Comparison of ENCODE assay signal across 11 mouse cellular contexts in genomic region chr1:130422033-130422432, GRCm38 (mm10). TPM values are rescaled to one million over a fixed set of nuclear protein-coding genes. Genes with fewer than 3 reads are reported as not detected.
"Had no signal": no experiment of that assay in that cellular context is flagged by ENCODE, and none has a peak within 500 bp of the region (broad histone marks: within the 10 kb centered on the region; RNA-seq: fewer than 3 reads in every experiment).

No protein-coding gene starts in this region.

RNA-seq across cellular contexts. Expression of gene Cd55b, which starts 0.8 kb away (rescaled TPM):
- total RNA-seq: midbrain, postnatal 0 days; monocyte, adult 5-6 weeks had no signal
- polyA plus RNA-seq: liver, embryonic 15.5 days; liver, postnatal 0 days; midbrain, embryonic 11.5 days; midbrain, embryonic 13.5 days; midbrain, embryonic 15.5 days; midbrain, postnatal 0 days; neural tube, embryonic 12.5 days; neural tube, embryonic 14.5 days; spleen, adult 2 months; stomach, embryonic 15.5 days had no signal
